Mouse (Mus musculus): ENCODE measurements at regions not wholly inside any gene's neighbourhood (a gene's known extent, or its start where the extent isn't known, plus 50 kb on each side); places are given as distances from the start of the nearest gene placed in this dataset.

- TF ChIP-seq CTCF (IDR thresholded peaks at IDR 0.05; ENCODE audit: insufficient read depth, low read length), result no peak
- TF ChIP-seq POLR2A (IDR thresholded peaks at IDR 0.05; ENCODE audit: borderline replicate concordance, extremely low read depth, low read depth, low read length), result no peak
Observed at GRCm38 (mm10) chr15:32751991-32752390, 507.4 kb downstream of the Sema5a start.

Measured in lung, adult 2 months (tissue).